Mouse (Mus musculus) frontal cortex, adult (tissue): ENCODE results near the gene Eci1.
"Not testable (repeated sequence)": the region's sequence is repeated elsewhere in the genome, so short reads cannot be mapped to it uniquely, and the experiment has no call there.

Source experiments
- ATAC-seq: cut with Nextera tagmentation; 2 replicates; pipeline ENCODE4 v1.9.2; 2017; ENCODE audit warnings: mild to moderate bottlenecking, moderate library complexity, mixed read lengths; ENCODE audit not compliant: low TSS enrichment

Eci1 gene

DNA sequence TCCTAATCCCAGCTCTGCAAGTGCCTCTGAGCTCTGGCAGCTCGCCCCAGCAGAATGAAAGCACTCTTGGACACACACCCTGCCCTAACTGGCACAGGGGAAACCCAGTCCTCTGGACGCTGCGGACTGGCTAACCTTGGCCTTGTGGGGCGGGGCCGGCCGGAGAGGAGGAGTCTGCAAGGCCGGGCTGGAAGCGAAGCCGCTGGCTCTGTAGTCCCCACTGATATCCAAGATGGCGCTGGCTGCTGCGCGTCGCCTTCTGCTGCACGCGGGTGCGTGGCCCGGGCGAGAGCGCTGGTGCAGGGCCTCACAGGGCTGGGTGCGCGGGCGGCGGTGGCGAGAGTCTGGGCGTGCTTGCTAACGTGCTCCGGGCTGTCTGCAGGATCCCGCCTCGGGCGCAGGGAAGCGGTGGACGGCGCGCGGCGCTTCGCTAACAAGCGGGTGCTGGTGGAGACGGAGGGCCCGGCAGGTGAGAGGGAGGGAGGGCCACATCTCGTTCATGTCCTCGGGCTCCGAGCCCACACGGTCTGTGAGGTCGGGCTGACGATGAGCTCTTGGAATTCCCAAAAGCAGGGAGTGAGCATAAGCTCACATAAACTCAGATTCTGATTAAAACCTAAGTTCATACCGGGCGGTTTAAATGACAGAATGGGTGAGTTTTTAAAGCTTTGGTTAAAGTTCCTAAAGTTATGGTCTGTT is at the start of gene Eci1:
Eci1 (plus strand) TSS at position 171 of the 699 bp plus-strand sequence.
- ATAC-seq: peak; percentile 93

DNA sequence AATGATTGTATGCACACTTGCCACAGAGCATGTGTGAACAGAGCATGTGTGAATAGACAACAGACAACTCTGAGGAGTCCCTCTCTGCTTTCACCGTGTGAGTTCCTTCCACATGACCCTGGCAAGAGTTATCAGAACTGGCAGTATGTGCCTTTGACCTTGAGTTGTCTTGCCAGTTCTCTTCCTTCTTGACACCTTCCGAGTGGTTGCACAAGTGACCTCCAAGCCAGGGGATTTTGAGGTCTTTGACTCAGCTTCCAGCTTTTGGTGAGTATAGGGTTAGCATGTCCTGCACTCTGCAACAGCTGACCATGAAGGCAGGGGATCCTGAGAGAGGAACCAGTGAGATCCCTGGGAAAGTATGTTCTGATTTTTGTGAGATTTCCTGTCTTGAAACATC is 47.9 kb upstream of the Eci1 start:
- ATAC-seq: no peak

DNA sequence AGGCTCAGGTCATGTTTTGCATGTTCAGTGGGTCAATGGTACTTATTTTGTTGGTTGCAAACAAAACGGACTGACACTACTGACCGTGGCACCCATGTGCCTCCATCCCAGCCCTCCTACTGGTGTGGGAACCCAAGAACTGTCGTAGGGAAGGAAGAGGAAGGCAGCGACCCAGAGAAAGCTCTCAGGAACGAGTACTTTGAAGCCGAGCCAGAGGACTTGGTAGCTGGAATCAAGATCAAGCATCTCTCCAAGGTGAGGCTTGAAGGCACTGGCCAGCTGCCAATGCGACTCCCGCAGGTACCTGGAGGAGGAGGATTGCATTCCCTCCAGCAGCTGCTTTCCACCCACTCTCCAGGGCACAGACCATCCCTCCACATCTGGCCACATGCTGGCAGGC is 42.7 kb upstream of the Eci1 start:
- no peak for ATAC-seq

DNA sequence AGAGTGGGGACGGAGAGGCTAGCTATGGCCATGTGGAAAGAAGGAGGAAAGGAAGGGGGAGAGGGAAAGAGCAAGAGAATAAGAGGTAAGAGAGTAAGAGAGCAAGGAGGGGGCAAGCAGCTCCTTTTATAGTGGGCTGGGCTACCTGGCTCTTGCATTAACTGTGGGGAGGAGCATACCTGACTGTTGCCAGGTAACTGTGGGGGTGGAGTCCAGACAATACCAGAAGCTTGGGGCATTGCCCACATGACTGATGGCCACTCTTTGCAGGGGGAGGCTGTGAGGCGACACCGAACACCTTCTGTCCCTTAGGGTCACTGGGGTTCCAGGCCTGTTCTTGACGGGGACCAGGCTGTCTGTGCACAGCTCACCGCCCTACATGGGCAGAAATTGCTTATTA is 37.7 kb upstream of the Eci1 start:
- no peak for ATAC-seq

DNA sequence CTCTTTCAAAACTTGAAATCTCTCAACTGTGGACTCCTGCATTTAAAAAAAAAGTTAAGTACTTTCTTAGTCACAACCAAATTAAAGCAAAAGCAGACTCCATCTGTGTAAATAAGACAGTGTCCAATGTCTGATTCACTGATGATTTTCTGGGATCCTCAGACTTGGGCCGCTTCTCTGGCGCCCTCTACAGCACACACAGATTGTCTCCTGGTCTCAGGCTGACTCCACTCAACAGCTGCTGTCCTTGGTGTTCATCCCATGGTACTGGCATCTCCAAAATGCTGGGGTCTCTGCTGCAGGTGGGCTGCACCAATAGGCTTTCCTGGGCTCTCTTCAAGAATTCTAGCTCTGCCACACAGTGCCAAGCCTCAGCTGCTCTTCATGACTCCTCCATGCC is 36.6 kb upstream of the Eci1 start:
- ATAC-seq: no peak; the same call in 1 of the 2 replicates

DNA sequence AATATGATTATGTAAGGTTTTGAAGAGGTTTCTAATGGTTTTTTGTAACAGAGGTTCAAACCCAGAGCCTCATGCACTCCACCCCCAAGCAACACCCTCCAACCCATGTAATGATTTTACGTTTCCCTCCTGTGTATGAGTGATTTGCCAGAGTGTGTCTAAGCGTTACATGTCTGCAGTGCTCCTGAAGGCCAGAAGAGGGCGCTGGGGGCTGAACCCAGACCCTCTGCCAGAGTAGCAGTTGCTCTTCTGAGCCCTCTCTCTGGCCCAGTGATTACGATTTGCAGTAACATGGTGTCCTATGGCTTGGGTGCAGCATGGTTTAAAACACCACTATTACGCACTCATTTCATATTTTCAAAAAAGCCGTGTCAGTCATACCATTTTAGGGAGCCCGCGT is 35.3 kb upstream of the Eci1 start:
- ATAC-seq: no peak

DNA sequence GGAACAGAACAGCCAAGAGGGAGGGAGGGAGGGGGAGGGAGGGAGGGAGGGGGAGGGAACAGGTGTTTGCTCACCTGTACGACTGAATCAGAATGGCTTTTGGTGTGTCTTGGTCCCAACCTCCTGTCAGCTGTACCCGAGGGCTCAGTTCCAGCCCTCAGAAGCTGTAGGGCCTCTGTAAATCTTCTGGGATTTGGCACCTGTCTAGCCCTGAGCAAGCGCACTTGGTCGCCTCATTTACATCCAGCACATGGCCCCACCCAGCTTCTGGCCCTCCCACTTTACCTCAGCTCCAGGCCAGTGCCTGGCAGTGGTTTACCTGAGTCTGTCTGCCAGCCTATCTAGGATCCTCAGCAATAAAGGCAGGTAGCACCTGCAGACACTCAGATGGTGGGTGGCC is 32.9 kb upstream of the Eci1 start:
- no peak for ATAC-seq

DNA sequence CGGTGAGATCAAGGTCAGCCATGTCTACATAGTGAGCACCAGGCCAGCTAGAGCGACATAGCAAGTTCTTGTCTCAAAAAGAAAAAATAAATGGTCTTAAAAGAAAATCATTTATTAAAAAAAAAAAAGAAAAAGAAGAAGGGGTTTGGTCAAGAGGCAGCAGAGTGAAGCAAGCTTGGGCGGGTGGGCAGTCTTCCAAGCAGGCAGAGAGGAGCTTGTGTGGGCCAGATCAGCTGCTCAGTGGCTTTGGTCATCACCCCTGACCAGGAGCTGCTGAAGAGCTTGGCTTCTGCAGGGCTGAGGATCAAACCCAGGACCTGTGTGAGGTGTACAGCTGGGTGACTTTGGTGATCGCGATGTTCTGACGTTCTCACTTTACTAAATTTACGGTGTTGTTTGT is 32.0 kb upstream of the Eci1 start:
- no peak for ATAC-seq

DNA sequence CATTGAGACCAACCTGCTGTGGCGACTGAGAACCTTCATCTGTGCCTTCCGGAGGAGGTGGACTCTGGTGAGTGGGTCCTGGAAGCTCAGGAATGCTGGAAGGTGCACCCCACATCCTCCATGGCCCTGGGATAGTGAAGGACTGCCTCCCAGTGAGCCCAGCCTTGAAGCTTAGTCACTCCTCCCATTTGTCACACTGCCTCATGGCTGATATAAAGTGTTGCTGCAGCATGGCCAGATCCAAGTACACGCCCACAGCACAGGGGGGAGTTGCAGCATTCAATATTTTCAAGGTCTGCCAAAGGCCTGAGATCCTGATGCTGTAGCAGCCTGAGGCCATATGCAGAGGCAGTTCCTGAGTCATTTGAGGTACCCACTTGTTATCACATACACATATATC is 24.1 kb upstream of the Eci1 start:
- ATAC-seq: peak; percentile 55; the same call in 1 of the 2 replicates

DNA sequence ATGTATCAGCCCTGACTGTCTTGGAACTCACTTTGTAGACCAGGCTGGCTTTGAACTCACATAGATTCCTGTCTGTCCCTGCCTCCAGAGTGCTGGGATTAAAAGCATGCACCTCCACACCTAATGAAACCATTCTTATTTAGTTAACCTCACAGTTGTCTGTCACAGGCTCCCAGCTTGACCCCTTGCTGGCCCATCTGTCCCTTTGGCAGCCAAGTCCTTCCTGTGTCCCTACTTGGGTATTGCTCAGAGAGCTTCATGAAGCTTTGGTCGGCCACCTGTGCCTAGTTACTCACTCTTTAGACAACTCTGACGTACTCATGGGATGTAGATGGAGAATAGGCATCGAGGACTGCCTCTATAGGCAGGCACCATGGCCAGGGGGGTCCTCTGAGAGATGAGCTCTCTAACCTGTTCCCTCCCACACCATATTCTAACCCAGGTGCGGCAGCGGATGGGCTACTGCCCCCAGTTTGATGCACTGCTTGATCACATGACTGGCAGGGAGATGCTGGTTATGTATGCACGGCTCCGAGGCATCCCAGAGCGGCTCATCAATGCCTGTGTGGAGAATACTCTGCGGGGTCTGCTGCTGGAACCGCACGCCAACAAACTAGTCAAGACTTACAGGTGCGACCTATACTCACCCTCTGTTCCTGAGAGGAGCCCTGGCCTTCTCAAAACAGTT is 19.2 kb upstream of the Eci1 start:
- ATAC-seq: no peak

DNA sequence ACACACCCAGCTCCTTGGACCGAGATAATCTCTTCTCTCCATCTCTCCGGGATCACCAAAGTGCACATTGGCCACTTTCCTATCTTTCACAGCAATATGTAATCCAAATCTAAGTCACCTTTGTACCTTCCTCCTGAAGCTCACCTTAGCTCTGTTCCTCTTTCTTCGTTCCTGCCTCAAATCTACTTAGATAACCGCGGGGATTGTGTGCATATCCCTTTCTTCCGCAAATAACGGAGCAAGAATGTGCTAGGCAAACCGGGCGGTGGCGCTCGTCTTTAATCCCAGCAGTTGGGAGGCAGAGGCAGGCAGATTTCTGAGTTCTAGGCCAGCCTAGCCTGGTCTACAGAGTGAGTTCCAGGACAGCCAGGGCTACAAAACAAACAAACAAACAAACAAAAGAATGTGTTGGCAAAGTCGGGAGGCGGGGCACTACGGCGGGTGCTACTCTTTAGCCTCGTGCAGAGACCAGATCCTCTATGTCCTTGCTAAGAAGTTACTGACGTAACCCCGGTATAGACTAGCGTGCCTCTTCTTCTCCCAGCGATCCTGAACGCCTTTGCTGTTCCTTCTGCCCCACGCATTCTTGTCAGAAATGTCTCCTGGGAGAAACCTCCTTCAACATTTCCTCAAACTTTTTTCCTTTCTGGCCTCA is 12.8 kb upstream of the Eci1 start:
- peak; percentile 24; the same call in 1 of the 2 replicates for ATAC-seq

DNA sequence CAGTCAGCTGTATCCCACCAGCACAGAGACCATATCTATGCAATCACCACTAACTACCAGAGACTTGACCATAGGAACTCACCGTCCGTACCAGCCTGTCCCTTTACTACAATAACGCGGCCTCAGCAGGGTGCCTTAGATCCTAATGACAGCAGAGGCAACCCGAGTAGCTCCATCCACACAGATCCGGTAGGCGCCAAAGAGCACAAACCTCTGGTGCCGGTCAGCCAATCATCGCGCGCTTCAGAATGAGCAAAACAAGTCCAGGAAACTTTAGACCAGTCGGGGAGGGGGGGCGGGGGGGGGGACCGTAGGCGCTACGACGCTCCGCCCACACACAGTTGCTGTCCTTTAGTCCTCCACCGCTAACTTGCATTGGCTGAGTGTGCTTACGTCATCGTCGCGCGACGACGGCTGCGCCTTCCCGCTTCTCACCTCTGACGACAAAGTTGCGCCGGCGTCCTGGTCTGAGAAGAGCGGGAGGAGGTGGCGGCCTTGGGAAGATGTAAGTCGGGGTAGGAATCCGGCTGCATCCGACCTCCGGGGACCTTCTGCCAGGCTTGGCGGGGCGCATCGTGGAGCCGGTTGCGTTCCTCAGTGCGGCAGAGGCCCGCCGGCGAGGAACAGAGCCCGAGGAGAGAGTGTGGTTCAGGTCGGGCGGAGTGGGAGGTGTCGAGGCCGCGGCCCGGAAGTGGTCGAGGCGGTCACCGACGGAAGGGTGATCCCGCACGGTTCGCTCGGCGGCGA is 12.0 kb upstream of the Eci1 start, which contains the start of gene Rnps1:
Rnps1 (plus strand) TSS at position 336 of the 747 bp plus-strand sequence.
- ATAC-seq: peak; percentile 73

DNA sequence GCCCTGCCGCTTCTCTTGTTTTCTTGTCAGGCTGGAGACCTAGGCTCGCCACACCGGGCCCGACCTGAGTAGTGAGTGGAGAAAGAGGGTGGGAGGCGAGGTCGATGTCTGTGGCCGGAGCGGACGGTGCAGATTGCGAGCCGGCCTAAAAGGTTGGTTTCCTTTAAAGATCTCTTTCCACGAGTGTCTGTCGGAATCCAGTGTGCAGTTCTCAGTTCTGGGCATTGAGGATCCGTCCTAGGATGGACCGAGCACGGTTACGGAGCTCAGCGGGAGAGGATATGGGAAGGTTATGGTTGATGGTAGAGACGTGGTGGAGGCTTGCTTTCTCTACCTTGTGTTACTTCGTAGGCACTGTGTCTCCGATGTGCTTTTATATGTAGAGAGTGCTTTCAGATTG is 11.4 kb upstream of the Eci1 start:
- ATAC-seq: no peak

DNA sequence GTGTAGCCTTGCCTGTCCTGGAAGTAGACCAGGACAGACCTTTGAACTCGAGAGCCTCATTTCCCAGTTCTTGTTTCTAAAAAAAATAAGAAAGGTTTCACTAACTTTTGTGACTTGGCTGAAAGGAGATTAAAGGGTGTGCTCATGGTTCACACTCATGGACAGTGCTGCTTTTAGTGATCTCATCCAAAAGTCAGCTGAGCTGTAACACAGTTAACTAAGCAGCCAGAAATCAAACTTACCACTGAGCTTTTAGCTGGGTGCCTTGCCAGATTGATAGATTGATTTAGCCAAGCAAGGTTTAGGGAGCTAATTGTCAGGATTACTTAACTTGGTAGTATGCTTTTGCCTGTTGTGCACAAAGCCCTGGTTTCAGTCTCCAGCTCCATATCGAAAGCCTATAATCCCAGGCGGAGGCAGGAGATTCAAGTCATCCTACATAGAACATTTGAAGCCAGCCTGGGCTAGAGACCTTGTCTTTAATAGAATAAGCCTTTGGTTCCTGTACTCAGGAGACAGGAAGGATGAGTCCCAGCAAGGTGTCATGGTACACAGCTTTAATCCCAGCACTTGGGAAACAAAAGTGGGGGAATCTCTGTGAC is 10.3 kb upstream of the Eci1 start:
- no peak for ATAC-seq

DNA sequence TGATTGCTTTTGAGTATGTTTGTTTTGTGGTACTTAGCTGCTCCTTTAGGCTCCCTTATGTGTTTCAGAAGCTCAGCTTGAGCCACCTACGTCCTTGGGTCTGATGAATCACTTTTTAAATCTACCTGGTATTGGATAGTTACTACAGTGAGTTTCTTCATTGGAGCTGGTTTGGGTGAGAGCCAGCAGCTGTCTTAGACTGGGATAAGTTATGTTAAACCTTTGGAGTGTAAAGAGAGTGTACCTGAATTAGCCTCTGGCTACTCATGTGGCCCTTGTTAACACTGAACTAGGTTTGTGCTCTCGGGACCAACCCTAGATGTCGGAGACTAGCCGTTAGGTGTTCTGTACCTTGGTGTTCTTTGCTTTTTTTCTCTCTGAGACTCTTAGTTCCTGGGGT is 3.3 kb upstream of the Eci1 start:
- ATAC-seq: no peak

DNA sequence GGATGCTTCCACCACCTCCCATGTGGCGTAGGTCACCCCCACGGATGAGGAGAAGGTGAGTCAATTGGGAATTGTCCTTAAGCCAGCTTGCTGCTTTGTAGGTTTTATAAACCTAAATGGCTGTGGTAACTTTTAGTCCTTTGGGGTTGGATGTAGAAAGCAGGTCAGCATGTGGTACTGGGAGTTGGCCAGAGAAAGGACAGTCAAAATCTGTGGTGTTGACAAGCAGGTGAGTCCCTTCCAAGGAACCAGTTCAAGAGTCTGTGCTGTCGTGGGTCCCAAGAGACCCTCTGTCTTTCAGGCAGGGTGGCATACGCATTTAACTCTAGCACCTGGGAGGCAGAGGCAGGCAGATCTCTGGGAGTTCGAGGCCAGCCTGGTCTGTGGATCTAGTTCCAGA is 2.0 kb upstream of the Eci1 start:
- no peak for ATAC-seq

DNA sequence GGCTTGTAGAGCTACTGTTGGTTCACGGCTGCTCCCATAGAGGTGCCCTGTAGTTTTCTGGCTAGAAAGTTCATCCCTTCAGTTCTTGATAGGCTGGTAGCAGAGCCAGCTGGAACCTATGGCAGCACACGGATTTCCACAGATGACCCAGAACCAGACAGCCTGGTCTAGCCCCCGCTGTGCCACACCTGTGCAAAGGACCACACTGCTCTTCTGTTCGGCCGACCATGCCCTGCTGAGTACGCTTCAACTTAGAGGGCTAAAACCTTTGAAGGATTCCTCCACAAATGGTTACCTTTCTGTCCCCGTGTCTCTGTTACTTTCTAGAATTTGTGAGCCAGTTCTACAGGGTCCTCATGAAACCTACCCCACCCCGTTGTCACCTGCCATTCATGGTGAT is 1.1 kb upstream of the Eci1 start:
- not testable (repeated sequence) for ATAC-seq

DNA sequence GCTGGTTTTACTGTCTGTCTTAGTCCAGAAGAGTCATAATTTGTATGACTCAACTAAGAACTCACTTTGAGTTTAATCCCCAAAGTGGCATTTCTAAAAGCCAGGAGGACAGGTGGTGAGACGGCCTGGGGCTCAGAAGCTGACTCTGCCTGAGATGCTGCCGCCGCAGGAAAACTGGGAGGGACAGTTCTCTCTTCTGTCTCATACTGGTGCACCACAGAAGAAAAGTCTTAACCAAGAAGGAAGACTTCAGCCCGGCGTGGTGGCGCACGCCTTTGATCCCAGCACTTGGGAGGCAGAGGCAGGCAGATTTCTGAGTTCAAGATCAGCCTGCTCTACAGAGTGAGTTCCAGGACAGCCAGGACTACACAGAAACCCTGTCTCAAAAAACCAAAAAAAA is 536 bp upstream of the Eci1 start:
- no peak for ATAC-seq

DNA sequence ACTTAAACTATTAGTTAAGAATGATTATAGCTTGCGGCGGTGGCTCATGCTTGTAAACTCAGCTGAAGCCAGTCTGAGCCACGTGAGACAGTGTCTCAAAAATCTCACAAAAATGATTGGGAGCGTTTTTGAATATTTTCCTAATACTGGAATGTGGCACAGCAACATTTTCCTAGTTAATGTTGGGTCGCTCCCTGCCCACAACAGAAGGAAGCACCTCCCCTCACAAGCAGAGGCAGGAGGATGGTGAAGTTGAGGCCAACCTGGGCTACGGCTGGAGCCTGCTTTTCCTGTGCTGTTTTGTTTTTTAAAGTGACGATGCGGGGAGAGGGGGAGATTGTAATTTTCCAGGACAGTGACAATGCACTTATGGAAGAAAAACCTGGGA is 723 bp downstream of the Eci1 start:
- ATAC-seq: no peak

DNA sequence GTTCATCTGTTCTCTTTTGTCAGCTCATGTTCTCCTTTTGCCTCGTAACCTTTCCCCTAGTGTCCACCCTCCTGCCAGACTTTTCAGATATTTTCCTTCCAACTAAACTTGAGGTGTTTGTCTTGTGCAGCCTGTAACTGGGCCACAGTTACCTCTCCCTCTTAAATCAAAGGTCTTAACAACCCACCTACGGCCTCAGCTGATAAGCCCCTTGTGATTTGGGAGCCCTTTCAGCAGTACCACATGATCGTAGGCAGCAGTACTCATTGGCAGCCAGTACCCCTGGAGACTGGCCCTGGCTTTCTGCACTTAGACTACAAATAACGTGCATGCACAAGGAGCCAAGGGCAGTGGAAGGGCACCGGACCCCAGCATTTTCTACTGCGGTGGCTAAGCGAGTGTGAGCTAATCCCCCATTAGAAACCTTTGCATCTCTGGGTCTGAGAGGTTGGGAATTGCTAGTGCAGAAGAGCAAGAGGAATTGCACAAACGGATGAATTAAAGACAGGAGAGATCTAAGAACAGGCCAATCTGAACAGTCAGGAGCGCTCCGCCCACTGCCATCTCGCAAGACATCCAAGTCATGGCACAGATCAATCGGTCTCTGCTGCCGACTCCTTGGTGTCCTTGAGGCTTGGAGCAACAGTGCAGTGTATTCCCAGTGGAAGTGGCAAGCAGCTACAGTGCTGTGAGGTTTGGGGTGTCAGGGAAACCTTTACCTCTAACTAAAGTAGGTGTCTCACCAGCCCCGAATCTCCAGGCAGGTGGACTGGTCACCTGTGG is 3.0 kb downstream of the Eci1 start:
- no peak for ATAC-seq

DNA sequence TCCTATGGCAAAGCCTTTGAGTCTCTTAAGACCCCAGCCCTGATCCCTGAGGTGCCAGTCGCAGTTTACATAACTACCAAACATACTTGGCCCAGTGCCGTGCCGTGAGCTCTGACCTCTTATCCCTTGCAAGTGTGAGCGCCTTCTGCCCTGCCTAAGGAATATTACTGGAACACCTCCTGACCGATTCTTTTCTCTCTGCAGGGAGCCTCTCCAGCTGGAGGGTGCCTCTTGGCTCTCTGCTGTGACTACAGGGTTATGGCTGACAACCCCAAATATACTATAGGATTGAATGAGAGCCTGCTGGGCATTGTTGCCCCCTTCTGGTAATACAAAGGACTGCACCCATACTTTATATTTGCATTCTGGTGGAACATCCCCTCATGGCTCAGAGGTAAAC is 10.6 kb downstream of the Eci1 start:
- peak; percentile 55; the same call in 1 of the 2 replicates for ATAC-seq
